Mouse (Mus musculus): ENCODE results near the gene Pick1.
"Not testable (repeated sequence)": the region's sequence is repeated elsewhere in the genome, so short reads cannot be mapped to it uniquely, and the experiment has no call there.

Pick1 gene

GRCm38 (mm10) chr15:79224685-79225084, 4.3 kb upstream of the Pick1 start:
- in situ Hi-C loops (cut with MboI, MseI), result no loop called here

GRCm38 (mm10) chr15:79225780-79226179, 3.2 kb upstream of the Pick1 start:
- in situ Hi-C loops (cut with MboI, MseI), result not testable (repeated sequence)

GRCm38 (mm10) chr15:79235268-79235667, 6.3 kb downstream of the Pick1 start:
- in situ Hi-C loops (cut with MboI, MseI), result no loop called here

- in situ Hi-C loops (cut with MboI, MseI), result no loop called here
These were observed 9.1 kb downstream of the Pick1 start for GRCm38 (mm10) chr15:79238036-79238435.

GRCm38 (mm10) chr15:79242574-79243233, 13.7 kb downstream of the Pick1 start:
- in situ Hi-C loops (cut with MboI, MseI), result no loop called here

- in situ Hi-C loops (cut with MboI, MseI), result no loop called here
These were observed 14.5 kb downstream of the Pick1 start for GRCm38 (mm10) chr15:79243234-79244042.

GRCm38 (mm10) chr15:79244071-79244893, 15.3 kb downstream of the Pick1 start:
- in situ Hi-C loops (cut with MboI, MseI), result no loop called here

- in situ Hi-C loops (cut with MboI, MseI), result no loop called here
These were observed 16.3 kb downstream of the Pick1 start for GRCm38 (mm10) chr15:79245321-79245720.

GRCm38 (mm10) chr15:79250236-79250635, 21.3 kb downstream of the Pick1 start:
- in situ Hi-C loops (cut with MboI, MseI), result no loop called here

GRCm38 (mm10) chr15:79251168-79251567, 22.2 kb downstream of the Pick1 start:
- in situ Hi-C loops (cut with MboI, MseI), result no loop called here

- in situ Hi-C loops (cut with MboI, MseI), result no loop called here
These were observed 23.0 kb downstream of the Pick1 start for GRCm38 (mm10) chr15:79251781-79252491.

GRCm38 (mm10) chr15:79252580-79252979, 23.6 kb downstream of the Pick1 start:
- in situ Hi-C loops (cut with MboI, MseI), result no loop called here

GRCm38 (mm10) chr15:79254661-79255060, 25.7 kb downstream of the Pick1 start, which contains the start of gene Slc16a8:
Slc16a8 (minus strand) TSS chr15:79254761.
- in situ Hi-C loops (cut with MboI, MseI), result no loop called here

- in situ Hi-C loops (cut with MboI, MseI), result no loop called here
These were observed 29.5 kb downstream of the Pick1 start for GRCm38 (mm10) chr15:79258521-79258920.

- in situ Hi-C loops (cut with MboI, MseI), result no loop called here
These were observed 32.2 kb downstream of the Pick1 start for GRCm38 (mm10) chr15:79261095-79261725.

- in situ Hi-C loops (cut with MboI, MseI), result no loop called here
These were observed 32.8 kb downstream of the Pick1 start for GRCm38 (mm10) chr15:79261757-79262156.

GRCm38 (mm10) chr15:79262375-79262774, 33.4 kb downstream of the Pick1 start:
- in situ Hi-C loops (cut with MboI, MseI), result no loop called here

GRCm38 (mm10) chr15:79262786-79263309, 33.9 kb downstream of the Pick1 start:
- in situ Hi-C loops (cut with MboI, MseI), result no loop called here

- in situ Hi-C loops (cut with MboI, MseI), result no loop called here
These were observed 34.8 kb downstream of the Pick1 start for GRCm38 (mm10) chr15:79263726-79264125.

GRCm38 (mm10) chr15:79265384-79265783, 36.4 kb downstream of the Pick1 start:
- in situ Hi-C loops (cut with MboI, MseI), result loop anchor here (5.0 kb wide), 1 partner anchor 83 kb away; no protein-coding TSS in a partner anchor

GRCm38 (mm10) chr15:79268521-79268920, 39.5 kb downstream of the Pick1 start:
- in situ Hi-C loops (cut with MboI, MseI), result loop anchor here (5.0 kb wide), 1 partner anchor 86 kb away; no protein-coding TSS in a partner anchor
